11 mouse cellular contexts compared by ENCODE assay signal in the genomic region with DNA sequence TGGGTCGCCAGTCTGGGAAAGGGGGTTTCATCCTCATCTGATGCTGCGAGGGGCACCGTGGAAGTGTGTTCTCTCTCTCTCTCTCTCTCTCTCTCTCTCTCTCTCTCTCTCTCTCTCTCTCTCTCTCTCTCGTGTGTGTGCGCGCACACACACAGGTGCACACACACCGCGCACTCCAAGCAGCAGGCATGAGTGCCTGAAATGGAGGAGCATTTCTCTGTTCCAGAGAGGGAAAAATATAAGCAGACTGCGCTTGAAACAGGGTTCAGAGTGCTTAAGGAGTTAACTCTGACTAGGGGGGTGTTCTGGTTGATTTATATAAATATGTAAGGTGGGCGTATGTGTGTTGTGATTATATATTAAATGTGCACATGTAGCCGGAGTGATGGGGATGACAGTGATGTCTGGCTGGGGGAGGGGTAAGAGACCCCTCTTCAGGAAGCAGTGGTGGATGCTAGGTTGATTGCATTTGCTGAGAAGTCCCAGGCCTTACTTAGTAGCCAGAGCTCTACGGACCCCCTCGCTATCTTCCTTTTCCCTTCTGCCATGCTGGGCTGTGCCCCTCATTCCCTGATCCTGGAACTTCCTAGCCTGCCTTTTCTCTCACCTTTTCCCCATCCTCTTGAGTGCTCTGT. TPM values are rescaled to one million over a fixed set of nuclear protein-coding genes. Genes with fewer than 3 reads are reported as not detected.
DNase-seq lines count a peak whose midpoint lies in the region; ATAC-seq lines count a peak whose summit lies in the region.
"Had no signal": no experiment of that assay in that cellular context is flagged by ENCODE, and none has a peak within 500 bp of the region (broad histone marks: within the 10 kb centered on the region; RNA-seq: fewer than 3 reads in every experiment).

No protein-coding gene starts in this region.

- WGBS in kidney, embryonic 14.5 days = 33% methylated on average over 13 of the region's 13 CpGs
- WGBS in embryonic facial prominence, embryonic 12.5 days = 28% methylated on average over 13 of the region's 13 CpGs
- 50% methylated on average over 13 of the region's 13 CpGs for WGBS in hindbrain, embryonic 11.5 days
- 21% methylated on average over 13 of the region's 13 CpGs for WGBS in midbrain, embryonic 15.5 days

- no peak for DNase-seq in kidney, postnatal 14 days
- DNase-seq in hindbrain, embryonic 11.5 days (ENCODE audit: low spot score) = no peak
- no peak for DNase-seq in retina, postnatal 1 day
- no peak for DNase-seq in spleen, adult 12 weeks (ENCODE audit: low spot score)
- no peak for DNase-seq in layer of hippocampus, postnatal 10 days (ENCODE audit: low spot score in 2 of 2)
- DNase-seq: cerebellum, adult 18-20 months; lung, adult 18-20 months; thymus, adult 2 months had no signal

- H3K27ac ChIP-seq in kidney, embryonic 14.5 days (ENCODE audit: low read depth, low read length) = no peak overlapping the region
- H3K27ac ChIP-seq in embryonic facial prominence, embryonic 12.5 days = no peak overlapping the region
- H3K27ac ChIP-seq in hindbrain, embryonic 11.5 days (ENCODE audit: low read depth, low read length) = no peak overlapping the region
- H3K27ac ChIP-seq in midbrain, embryonic 15.5 days = peak overlapping the region; percentile 83

- H3K27me3 ChIP-seq in kidney, embryonic 14.5 days (ENCODE audit: control insufficient read depth, insufficient read depth, low read length) = no peaks in the 10 kb centered on the region; the same call in none of the 2 replicates
- H3K27me3 ChIP-seq in embryonic facial prominence, embryonic 12.5 days = peaks cover 28% of the 10 kb centered on the region
- no peaks in the 10 kb centered on the region for H3K27me3 ChIP-seq in hindbrain, embryonic 11.5 days (ENCODE audit: control insufficient read depth, insufficient read depth, low read length)
- H3K27me3 ChIP-seq in midbrain, embryonic 15.5 days (replicated peaks) = no peaks in the 10 kb centered on the region

- H3K4me2 ChIP-seq in kidney, embryonic 14.5 days (replicated peaks; ENCODE audit: low read depth, low read length) = peak overlapping the region; percentile 39; the same call in 1 of the 2 replicates
- H3K4me2 ChIP-seq in embryonic facial prominence, embryonic 12.5 days (replicated peaks) = peak overlapping the region; percentile 51
- peak overlapping the region; percentile 38 for H3K4me2 ChIP-seq in hindbrain, embryonic 11.5 days (replicated peaks; ENCODE audit: low read depth, low read length)
- peak overlapping the region; percentile 53 for H3K4me2 ChIP-seq in midbrain, embryonic 15.5 days

- H3K9me3 ChIP-seq in kidney, embryonic 14.5 days (ENCODE audit: control insufficient read depth, low read length) = no peaks in the 10 kb centered on the region
- no peaks in the 10 kb centered on the region for H3K9me3 ChIP-seq in embryonic facial prominence, embryonic 12.5 days
- no peaks in the 10 kb centered on the region for H3K9me3 ChIP-seq in hindbrain, embryonic 11.5 days (ENCODE audit: control insufficient read depth, low read length)
- no peaks in the 10 kb centered on the region for H3K9me3 ChIP-seq in midbrain, embryonic 15.5 days

- no peak for ATAC-seq in kidney, embryonic 14.5 days (ENCODE audit: low FRiP score, low TSS enrichment)
- no peak for ATAC-seq in embryonic facial prominence, embryonic 12.5 days (ENCODE audit: insufficient number of reproducible peaks, insufficient read depth, low FRiP score, low TSS enrichment)
- ATAC-seq in hindbrain, embryonic 11.5 days (ENCODE audit: low FRiP score) = no peak
- ATAC-seq in midbrain, embryonic 15.5 days (replicated peaks) = peak; percentile 37

- H3K4me1 ChIP-seq in kidney, embryonic 14.5 days (ENCODE audit: control insufficient read depth, insufficient read depth, low read length) = no peaks in the 10 kb centered on the region
- peaks cover 25% of the 10 kb centered on the region for H3K4me1 ChIP-seq in embryonic facial prominence, embryonic 12.5 days
- H3K4me1 ChIP-seq in hindbrain, embryonic 11.5 days (replicated peaks; ENCODE audit: control insufficient read depth, insufficient read depth, low read length) = no peaks in the 10 kb centered on the region
- H3K4me1 ChIP-seq in midbrain, embryonic 15.5 days = peaks cover 25% of the 10 kb centered on the region

- peak overlapping the region; percentile 14; the same call in 1 of the 2 replicates for H3K4me3 ChIP-seq in kidney, embryonic 14.5 days (ENCODE audit: low read length)
- H3K4me3 ChIP-seq in embryonic facial prominence, embryonic 12.5 days = peak overlapping the region; percentile 24
- peak overlapping the region; percentile 12 for H3K4me3 ChIP-seq in hindbrain, embryonic 11.5 days (ENCODE audit: low read depth, low read length)
- H3K4me3 ChIP-seq in midbrain, embryonic 15.5 days = peak overlapping the region; percentile 54

- H3K36me3 ChIP-seq in kidney, embryonic 14.5 days (ENCODE audit: control insufficient read depth, insufficient read depth, low read length) = no peaks in the 10 kb centered on the region
- no peaks in the 10 kb centered on the region for H3K36me3 ChIP-seq in embryonic facial prominence, embryonic 12.5 days
- H3K36me3 ChIP-seq in hindbrain, embryonic 11.5 days (ENCODE audit: control insufficient read depth, insufficient read depth, low read length) = no peaks in the 10 kb centered on the region
- no peaks in the 10 kb centered on the region for H3K36me3 ChIP-seq in midbrain, embryonic 15.5 days (replicated peaks)

- no peak overlapping the region for H3K9ac ChIP-seq in kidney, embryonic 14.5 days (ENCODE audit: low read depth, low read length)
- no peak overlapping the region for H3K9ac ChIP-seq in embryonic facial prominence, embryonic 12.5 days
- H3K9ac ChIP-seq in hindbrain, embryonic 11.5 days (ENCODE audit: low read depth, low read length) = peak overlapping the region; percentile 56; the same call in 1 of the 2 replicates
- H3K9ac ChIP-seq in midbrain, embryonic 15.5 days = peak overlapping the region; percentile 58

RNA-seq across cellular contexts. Expression of a gene that starts 1.2 kb away (rescaled TPM):
- polyA plus RNA-seq in kidney, embryonic 14.5 days (2014; fragmentation: Nextera tagmentation; extraction: Ambion mirVana) = 1.7 and 2.0 TPM in 2 replicates
- polyA plus RNA-seq in embryonic facial prominence, embryonic 12.5 days (2016; fragmentation: Nextera tagmentation; extraction: Ambion mirVana) = 2.6 and 3.2 TPM in 2 replicates
- polyA plus RNA-seq in hindbrain, embryonic 11.5 days (2014; fragmentation: Nextera tagmentation; extraction: Ambion mirVana) = 2.1 and 2.8 TPM in 2 replicates
- polyA plus RNA-seq in midbrain, embryonic 15.5 days (2015; fragmentation: Nextera tagmentation; extraction: Ambion mirVana) = 48.1 and 53.3 TPM in 2 replicates
- total RNA-seq in layer of hippocampus, postnatal 10 days (2021) = 100 to 1,000 TPM; 456 to 489 TPM

Comparison
In these comparisons a context has a peak if more than half of its experiments do, and no peak if none do; other contexts are left out.
1. H3K9ac ChIP-seq: peak in hindbrain, embryonic 11.5 days (single experiment) and midbrain, embryonic 15.5 days (single experiment); none in kidney, embryonic 14.5 days (single experiment) and embryonic facial prominence, embryonic 12.5 days (single experiment).
2. RNA of a gene that starts 1.2 kb away (polyA plus RNA-seq): 48.1 to 53.3 TPM in midbrain, embryonic 15.5 days; 2.1 to 2.8 TPM in hindbrain, embryonic 11.5 days, 2.6 to 3.2 TPM in embryonic facial prominence, embryonic 12.5 days and 1.7 to 2.0 TPM in kidney, embryonic 14.5 days; every median in the first group is over 10 times any median in the second.
3. Peak in every context shown above with its lines, with median percentiles within 50 percentile points of each other: H3K4me2 ChIP-seq and H3K4me3 ChIP-seq.